Mouse (Mus musculus): ENCODE measurements around the gene Hoxb8. TPM values are rescaled to one million over a fixed set of nuclear protein-coding genes. Genes with fewer than 3 reads are reported as not detected.

The Hoxb8 gene
- 0.17 TPM for polyA plus RNA-seq (2015; fragmentation: Illumina TruSeq; extraction: RNeasy Lipid Tissue Mini Kit (QIAGEN cat#74804); ENCODE audit: insufficient read depth, low replicate concordance)

DNA sequence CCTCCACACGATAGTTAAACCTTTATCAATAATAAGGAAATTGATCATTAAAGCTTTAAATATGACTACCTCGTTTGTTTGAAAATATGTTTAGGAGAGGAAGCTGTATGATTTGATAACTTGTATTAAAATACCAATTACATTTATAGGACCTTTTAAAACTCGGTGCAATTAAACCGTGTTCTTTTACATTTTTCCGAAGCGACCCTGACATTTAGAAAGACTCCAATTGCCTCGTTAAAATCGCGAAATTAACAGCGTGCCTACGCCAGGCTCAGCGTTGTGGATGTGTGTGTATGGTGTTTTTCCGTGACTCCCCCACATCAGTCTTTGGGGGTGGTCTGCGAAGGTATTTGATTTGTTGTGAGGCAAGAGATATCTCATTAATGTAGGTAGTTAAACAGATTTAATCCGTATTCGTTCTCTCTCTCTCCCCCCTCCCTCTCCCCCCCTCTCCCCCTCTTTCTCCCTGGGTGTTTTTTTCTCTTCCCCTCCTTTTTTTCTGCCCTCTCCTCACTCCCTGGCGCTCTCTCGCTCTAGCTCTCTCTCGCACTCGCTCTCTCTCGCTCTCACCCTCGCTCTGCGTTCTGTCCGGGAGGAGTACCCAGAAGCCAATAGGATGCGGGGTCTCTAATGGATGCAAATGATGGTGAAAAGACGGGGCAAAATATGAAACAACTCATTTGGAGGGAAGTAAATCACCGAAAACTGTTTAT lies at the start of gene Hoxb8:
Hoxb8 (plus strand) TSS at position 51 of the 716 bp plus-strand sequence.

DNA sequence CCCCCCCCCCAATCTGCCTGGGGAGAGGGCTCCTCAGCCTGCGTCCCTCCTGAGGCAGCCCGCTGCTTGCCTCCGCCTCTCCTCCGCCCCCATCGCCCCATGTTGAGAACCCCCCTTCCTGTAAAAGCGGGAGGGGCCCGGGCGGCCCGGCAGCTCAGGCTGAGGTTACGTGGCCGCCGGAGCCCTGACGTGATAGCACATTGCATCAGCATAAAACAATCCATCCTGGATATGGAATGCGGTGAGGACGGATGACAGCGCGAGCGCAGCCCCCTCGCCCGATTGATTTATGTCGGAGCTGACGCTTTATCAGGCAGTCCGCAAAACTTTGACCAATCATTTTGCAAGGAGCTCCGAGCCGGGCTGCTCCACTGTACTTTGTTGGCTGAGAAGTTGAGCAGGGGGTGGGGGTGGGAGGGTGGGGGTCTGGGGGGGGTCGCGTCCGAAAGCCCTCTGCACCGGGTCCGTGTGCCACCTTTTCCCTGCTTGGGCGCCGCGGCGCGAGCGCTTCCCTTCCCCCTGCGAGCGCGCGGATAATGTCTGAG lies 10.6 kb upstream of the Hoxb8 start, which contains the start of gene Hoxb9:
Hoxb9 (plus strand) TSS at position 462 of the 545 bp plus-strand sequence.

DNA sequence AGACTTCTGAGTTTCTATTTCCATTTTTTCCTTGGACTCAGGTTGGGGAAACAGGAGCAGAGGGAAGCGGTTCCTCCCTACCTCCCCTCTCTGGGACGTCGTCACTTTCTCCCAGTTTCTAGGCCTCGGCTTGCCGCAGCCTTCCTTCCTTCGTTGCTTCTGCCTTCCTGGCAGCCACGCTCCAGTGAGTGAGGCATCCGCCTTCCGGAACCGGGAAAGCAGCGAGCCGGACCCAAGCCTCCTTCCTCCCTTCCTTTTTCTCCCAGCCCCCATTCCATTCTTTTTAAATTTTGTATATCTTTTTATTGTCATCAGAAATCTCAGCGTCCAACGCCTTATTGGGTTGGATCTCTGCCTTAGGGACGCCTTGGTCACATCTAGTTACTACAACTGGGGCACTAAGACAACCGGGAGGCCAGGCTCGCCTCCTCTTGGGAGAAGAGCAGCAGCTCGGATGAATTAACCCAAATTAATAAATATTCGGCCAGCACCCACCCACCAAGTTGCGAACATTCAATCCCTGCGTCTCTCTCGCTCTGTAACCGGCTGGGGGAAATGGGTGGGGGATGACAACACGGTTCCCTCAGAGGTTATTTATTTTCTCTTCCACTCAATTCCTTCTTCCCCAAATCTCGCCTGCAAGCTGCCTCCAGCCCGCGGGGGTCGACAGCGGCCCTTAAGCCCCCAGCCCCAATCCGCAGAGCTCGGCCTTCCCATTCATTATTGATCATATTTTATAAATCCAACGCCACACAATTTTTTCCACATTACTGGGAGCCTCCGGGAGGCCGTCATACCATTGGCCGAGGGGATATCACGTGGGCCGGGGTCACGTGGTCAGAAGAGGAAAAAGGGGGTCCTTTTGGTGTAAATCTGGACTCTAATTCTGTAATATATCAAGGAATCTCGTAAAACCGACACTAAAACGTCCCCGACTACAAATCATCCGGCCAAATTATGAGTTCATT lies 4.3 kb downstream of the Hoxb8 start, which contains the start of gene Hoxb7:
Hoxb7 (plus strand) TSS at position 853 of the 968 bp plus-strand sequence.

DNA sequence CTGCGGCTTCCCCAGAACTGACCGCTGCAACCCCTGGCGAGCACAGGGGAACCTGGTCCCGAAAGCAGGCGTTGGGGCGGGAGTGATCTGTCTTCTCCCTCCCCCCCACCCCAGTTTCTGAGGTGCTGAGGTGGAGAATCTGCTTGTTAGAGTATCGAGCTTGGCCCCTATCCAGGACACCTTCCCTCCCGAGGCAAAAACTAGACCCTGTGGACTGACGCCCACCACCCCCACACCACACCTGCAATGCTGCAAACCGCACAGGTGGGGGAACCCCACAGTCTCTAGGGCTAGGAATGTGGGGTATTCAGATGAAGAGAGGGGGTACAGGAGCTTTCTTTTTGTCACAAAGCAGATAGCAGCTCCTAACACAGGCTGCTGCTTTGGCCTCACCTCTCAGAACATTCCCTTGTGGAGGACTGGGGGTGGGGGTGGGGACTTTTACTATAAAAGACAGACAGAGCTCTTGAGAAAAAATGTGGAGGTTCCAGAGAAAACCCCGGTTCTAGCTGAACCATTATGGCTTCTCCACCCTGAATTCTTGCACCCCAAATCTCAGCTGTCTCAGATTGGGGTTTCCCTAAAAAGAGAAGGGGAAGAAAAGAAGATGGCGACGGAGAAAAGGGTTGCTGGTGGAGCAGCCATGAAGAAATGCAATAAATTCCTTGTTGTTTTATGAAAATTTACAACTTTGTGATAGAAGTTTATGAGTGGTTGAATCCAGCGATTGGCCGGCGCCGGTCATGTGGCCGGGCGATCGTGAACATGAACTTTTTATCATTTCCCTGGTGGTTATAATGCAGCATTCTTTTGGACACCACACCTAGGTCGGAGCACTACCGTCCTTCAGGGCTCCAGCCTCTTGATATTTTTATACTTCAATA lies 10.2 kb downstream of the Hoxb8 start, which contains the start of gene Hoxb6:
Hoxb6 (plus strand) TSS at position 796 of the 884 bp plus-strand sequence.

DNA sequence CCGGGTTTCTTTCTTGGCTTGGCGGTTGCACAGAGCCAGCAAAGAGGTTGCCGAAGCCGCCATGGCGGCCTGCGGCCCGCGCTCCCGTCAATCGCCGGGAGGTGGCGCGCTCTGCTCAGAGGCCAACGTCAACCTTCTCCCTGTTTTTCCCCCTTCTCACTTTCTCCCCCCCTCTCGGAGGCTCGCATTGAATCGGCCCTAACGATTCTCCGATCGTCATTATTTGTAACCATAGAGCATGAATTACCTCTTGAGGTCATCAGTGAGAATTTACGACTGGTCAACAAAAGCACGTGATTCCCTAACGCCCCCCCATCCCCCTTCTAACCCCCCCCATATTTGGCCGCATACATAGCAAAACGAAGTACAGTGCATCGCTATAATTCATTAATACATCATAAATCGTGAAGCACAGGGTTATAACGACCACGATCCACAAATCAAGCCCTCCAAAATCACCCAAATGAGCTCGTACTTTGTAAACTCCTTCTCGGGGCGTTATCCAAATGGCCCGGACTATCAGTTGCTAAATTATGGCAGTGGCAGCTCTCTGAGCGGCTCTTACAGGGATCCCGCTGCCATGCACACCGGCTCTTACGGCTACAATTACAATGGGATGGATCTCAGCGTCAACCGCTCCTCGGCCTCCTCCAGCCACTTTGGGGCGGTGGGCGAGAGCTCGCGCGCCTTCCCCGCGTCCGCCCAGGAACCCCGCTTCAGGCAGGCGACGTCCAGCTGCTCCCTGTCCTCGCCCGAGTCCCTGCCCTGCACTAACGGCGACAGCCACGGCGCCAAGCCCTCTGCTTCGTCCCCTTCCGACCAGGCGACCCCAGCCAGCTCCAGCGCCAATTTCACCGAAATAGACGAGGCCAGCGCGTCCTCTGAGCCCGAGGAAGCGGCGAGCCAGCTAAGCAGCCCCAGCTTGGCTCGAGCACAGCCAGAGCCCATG lies 21.7 kb downstream of the Hoxb8 start, which contains the start of gene Hoxb5:
Hoxb5 (plus strand) TSS at position 186 of the 949 bp plus-strand sequence.

DNA sequence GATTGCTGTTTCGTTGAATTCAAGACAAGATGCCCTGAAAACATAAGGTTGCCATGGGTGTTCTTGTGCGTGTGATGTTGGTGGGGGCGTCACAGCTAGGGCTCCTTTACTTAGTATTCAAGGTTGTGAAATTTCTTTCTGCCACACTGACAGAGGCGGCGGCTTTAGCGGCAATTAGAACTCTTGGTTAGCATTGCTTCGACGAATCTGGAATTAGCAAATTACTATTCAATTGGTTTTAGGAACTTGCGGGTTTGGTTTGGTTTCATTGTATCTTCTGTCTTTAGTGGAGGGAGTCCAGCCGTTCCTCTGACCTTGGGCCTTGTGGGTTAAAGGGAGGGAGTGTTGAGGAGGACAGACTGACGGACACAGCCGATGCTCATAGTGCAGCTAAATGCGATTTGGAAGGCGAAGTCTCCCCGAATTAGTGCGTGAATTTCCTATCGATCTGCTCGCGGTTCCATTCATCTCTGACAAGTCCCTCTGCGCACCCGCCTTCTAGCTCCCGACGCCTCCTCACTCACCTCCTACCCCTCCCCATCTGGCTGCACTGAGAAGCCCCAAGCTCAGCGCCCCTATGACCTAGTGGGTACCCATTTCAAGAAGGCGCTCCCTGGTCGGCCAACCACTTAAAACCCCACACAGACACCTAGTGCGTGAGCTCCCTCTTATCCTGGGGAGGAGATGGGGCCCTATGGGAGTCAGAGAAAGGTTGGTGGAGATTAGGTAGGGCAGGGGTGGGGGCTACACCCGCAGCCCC lies 36.1 kb downstream of the Hoxb8 start, which contains the start of gene Hoxb4:
Hoxb4 (plus strand) TSS at position 660 of the 760 bp plus-strand sequence.

DNA sequence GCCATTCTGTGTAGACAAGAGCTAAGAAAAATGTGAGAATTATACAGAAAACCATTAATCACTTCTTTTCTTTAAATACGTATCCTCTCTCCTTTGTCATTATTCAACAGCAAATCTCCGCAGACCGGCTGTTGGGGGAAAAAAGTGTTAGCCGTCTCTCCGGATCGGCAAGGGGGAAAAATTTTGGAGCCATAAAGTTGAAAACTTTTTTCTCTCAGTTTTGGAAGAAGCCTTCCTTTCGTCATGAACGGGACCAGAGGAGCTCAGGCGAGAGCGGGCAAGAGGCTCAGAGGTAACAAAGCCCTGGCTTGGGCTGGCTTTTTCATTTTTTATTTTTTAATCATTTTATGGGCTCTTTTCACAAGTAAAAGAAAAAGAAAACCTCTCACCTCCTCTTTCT lies 41.4 kb downstream of the Hoxb8 start, which contains the start of gene Hoxb3:
Hoxb3 (plus strand) TSS at position 173 of the 400 bp plus-strand sequence.

Other genes with a start within 250 kb of the Hoxb8 start
- gene Snf8, start 247.0 kb upstream of the Hoxb8 start, polyA plus RNA-seq (2015; fragmentation: Illumina TruSeq; extraction: RNeasy Lipid Tissue Mini Kit (QIAGEN cat#74804); ENCODE audit: insufficient read depth, low replicate concordance): 81.8 TPM
- 56.3 TPM for gene Ube2z, start 216.5 kb upstream of the Hoxb8 start, polyA plus RNA-seq (2015; fragmentation: Illumina TruSeq; extraction: RNeasy Lipid Tissue Mini Kit (QIAGEN cat#74804); ENCODE audit: insufficient read depth, low replicate concordance)
- 55.6 TPM for gene Atp5g1, start 206.2 kb upstream of the Hoxb8 start, polyA plus RNA-seq (2015; fragmentation: Illumina TruSeq; extraction: RNeasy Lipid Tissue Mini Kit (QIAGEN cat#74804); ENCODE audit: insufficient read depth, low replicate concordance)
- gene Calcoco2, start 169.9 kb upstream of the Hoxb8 start, polyA plus RNA-seq (2015; fragmentation: Illumina TruSeq; extraction: RNeasy Lipid Tissue Mini Kit (QIAGEN cat#74804); ENCODE audit: insufficient read depth, low replicate concordance): not detected
- not detected for gene Ttll6, start 148.1 kb upstream of the Hoxb8 start, polyA plus RNA-seq (2015; fragmentation: Illumina TruSeq; extraction: RNeasy Lipid Tissue Mini Kit (QIAGEN cat#74804); ENCODE audit: insufficient read depth, low replicate concordance)
- not detected for gene Hoxb13, start 87.6 kb upstream of the Hoxb8 start, polyA plus RNA-seq (2015; fragmentation: Illumina TruSeq; extraction: RNeasy Lipid Tissue Mini Kit (QIAGEN cat#74804); ENCODE audit: insufficient read depth, low replicate concordance)
- gene Hoxb9, start 10.4 kb upstream of the Hoxb8 start, polyA plus RNA-seq (2015; fragmentation: Illumina TruSeq; extraction: RNeasy Lipid Tissue Mini Kit (QIAGEN cat#74804); ENCODE audit: insufficient read depth, low replicate concordance): 0.79 TPM
- 1.9 TPM for gene Hoxb7, start 4.7 kb downstream of the Hoxb8 start, polyA plus RNA-seq (2015; fragmentation: Illumina TruSeq; extraction: RNeasy Lipid Tissue Mini Kit (QIAGEN cat#74804); ENCODE audit: insufficient read depth, low replicate concordance)
- gene Hoxb6, start 10.6 kb downstream of the Hoxb8 start, polyA plus RNA-seq (2015; fragmentation: Illumina TruSeq; extraction: RNeasy Lipid Tissue Mini Kit (QIAGEN cat#74804); ENCODE audit: insufficient read depth, low replicate concordance): 0.43 TPM
- gene Hoxb5, start 21.4 kb downstream of the Hoxb8 start, polyA plus RNA-seq (2015; fragmentation: Illumina TruSeq; extraction: RNeasy Lipid Tissue Mini Kit (QIAGEN cat#74804); ENCODE audit: insufficient read depth, low replicate concordance): 0.37 TPM
- gene Hoxb4, start 36.4 kb downstream of the Hoxb8 start, polyA plus RNA-seq (2015; fragmentation: Illumina TruSeq; extraction: RNeasy Lipid Tissue Mini Kit (QIAGEN cat#74804); ENCODE audit: insufficient read depth, low replicate concordance): 3.3 TPM
- 1.9 TPM for gene Hoxb3, start 41.4 kb downstream of the Hoxb8 start, polyA plus RNA-seq (2015; fragmentation: Illumina TruSeq; extraction: RNeasy Lipid Tissue Mini Kit (QIAGEN cat#74804); ENCODE audit: insufficient read depth, low replicate concordance)
- 0.69 TPM for gene Hoxb2, start 68.6 kb downstream of the Hoxb8 start, polyA plus RNA-seq (2015; fragmentation: Illumina TruSeq; extraction: RNeasy Lipid Tissue Mini Kit (QIAGEN cat#74804); ENCODE audit: insufficient read depth, low replicate concordance)
- gene Hoxb1, start 83.8 kb downstream of the Hoxb8 start, polyA plus RNA-seq (2015; fragmentation: Illumina TruSeq; extraction: RNeasy Lipid Tissue Mini Kit (QIAGEN cat#74804); ENCODE audit: insufficient read depth, low replicate concordance): not detected
- 74.8 TPM for gene Skap1, start 182.7 kb downstream of the Hoxb8 start, polyA plus RNA-seq (2015; fragmentation: Illumina TruSeq; extraction: RNeasy Lipid Tissue Mini Kit (QIAGEN cat#74804); ENCODE audit: insufficient read depth, low replicate concordance)

All from spleen, adult 10 weeks (tissue).